Mouse (Mus musculus): Measurements from ENCODE around the gene Irs2. TPM values are rescaled to one million over a fixed set of nuclear protein-coding genes. Genes with fewer than 3 reads are reported as not detected.

The Irs2 gene
- polyA plus RNA-seq, 3 experiments from 2014 or later: 0.72 to 0.73 TPM; not detected in 1

DNA sequence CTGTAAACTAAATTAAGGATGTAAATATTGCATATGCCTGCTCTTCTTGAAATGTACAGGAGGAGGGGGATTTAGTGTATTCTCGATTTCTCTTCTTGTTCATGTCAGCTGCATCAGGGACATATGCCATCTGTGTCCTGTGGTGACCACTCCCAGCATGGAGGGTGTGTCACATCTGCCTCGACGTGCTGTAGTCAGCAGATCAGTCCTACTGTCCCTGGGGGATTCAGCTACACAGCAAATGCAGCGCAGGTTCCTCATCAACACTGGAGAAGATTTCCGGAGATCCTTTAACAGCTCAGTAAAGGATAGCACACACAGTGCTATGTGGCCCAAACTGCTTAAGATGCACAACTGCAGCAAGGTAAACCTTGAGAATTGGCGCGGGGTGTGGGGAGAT is 23.2 kb downstream of the Irs2 start:
- ATAC-seq: no peak

DNA sequence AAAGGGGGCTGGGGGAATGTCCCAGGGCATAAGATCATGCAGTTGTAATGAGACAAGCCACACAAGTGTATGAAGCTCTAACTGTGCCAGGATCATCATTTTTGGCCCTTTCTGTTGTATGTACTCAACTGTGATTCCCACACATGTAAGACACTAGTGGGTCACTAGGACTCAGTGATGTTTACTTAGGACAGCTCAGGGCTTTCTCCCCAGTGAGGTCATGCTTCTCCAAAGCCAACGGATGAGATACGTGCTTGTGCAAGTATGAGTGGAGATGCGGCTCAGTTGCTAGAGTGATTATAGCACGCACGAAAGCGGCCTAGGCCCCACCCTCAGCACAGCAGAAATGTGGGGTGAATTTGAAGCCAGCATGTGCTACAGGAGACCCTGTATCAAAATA is 27.4 kb downstream of the Irs2 start:
- ATAC-seq: no peak

DNA sequence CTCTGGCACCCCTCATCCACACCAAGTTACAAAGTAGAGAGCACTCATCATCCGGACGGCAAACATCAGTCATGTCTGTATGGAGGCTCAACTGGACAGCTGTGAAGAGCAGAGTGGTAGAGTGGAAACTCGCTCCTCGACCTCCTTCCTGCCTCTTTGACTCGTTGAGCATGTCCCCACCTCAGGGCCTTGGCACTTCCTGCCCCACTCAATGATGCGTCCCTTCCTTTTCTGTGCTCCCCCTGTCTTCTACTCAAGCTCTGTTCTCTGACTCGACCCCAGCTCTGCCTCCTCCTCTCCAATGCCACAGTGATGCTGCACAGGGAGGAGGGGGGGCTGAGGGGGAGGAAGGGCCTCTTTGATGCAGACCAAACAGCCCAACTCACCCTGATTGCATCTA is 28.3 kb downstream of the Irs2 start:
- ATAC-seq: no peak

DNA sequence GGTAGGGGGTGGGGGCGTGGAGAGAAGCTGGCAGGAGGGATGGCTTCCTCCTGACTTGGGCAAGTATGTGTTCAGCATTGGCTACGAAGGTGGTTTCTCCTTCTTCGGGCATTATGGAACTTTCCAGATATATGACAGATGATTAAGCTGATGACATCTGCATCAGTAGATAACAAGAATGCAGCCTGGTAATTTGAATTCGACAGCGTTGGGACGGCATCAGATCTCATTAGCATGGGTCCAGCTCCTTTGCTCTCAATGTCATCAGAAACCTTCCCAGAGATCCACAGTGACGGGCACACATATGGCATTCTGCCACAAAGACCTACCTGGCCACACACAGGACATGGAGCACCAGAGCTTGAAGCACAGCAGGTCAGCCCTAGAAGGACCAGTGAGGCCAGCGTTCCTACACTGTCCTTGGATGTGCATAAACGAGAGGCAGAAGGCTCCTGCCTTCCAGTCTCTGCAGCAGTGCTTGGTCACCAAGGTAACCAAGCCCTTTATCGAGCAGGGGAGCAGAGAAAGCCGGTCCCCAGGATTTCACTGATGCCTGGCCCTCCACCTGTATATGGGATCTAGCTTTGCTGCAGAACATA is 29.0 kb downstream of the Irs2 start:
- ATAC-seq: no peak

DNA sequence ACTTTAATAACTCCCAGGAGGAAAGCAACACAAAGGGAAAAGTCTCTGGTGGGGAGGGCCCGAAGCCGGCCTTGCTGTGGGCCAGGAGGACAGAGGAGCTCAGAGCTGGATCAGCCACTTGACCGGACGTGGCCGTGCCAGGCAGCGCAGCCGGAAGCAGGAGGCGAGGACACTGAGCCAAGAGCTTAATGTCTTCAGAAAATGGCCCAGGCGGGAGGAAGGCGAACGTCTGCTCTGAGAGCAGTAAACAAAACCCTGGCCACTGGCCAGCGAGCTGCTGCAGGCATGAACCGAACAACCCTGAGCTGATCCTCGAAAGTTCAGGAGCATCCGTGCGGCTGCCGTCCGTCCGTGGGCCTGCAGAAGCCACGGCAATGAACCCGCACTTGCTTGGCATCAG is 29.9 kb downstream of the Irs2 start:
- ATAC-seq: no peak

DNA sequence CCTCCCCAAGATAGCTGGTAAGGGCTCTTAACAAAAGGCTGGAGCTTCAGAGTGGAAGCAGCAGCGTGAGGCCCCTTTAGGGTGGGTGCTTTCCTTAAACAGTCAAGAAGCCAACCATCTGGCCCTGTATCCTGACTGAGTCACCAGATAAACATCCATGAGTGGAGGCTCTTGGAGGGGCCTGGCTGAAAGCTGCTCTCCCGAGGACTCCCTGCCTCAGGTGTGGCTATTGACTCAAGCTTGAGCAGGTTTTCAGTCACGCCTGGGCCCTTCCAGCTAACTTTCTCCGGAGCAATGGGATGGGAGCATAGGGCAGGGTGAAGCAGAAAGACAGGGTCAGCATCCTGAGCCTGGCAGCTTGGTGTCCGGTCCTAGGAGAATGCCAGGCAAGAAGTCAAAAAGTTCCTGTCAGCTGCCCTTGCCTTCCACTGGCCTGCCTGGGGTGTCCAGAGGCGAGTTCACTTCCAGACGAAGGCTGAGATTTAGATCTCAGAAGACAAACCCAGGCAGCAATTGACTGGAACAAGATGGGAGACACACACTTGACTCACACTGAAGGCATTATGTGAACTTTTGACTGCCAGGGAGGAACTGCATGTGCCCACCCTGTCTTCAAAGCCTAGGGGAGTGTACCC is 30.4 kb downstream of the Irs2 start:
- no peak for ATAC-seq

DNA sequence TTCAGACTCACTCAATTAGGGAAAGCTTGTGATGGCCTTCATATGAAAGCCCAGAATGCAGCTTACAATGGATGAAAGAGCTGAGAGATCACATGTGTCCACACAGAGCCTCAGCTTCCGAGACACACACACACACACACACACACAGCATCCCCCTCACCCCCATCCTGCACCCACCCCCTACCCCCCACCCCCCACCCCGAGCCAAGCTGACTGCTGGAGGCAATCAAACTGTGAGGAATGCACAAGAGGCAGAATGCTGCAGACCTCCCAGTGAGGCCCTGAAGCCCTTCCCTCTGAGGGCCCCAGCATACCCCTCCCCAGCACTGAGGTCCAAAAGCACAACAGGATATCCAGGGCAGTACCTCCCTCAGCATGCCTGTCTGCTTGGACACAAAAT is 33.6 kb downstream of the Irs2 start:
- no peak for ATAC-seq

DNA sequence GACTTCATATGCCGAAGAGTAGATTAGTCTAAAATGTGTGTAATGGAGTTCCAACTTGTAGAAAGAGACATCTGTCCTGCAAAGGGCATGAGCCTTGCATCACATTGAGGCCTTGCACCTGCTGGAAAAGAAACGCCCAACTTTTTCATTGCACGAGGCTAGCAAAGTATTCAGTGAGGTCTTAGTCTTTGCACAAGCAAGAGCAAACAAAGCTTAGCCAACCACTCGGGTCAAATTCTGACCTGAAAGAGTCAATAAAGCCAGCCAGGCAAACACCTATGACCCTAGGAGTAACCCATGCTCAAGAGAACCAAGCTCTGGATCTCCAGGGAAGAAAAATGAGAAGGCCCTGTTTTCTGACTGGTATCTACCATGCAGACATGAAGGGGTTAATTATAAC is 34.1 kb downstream of the Irs2 start:
- no peak for ATAC-seq

DNA sequence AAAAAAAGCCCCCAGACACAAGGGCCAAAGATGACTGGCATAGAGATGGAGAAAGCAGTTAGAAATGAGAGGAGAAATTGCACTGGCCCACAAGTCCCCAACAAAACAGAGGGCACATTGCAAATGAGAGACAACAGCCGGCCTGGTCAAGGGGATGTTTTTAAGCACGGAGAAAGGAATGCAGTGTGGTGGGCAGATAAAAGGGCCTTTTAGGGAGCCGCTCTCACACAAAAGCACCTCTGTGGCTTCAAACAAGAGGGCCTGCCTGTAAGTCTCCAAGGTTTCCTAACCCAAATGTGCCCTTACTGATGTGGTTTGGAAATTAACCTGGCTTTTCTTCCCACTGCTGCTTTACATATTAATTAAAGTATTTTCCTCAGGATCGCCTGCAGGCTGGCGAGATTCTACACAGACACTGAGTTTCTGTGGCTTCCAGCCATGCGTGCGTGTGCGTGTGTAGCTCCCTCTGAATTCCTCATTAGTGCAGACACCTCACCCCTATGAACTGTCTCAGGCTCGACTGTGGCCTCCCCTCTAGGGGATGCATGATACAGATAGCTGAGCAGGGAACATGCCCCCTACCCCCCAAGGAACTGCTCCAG is 35.3 kb downstream of the Irs2 start:
- no peak for ATAC-seq

DNA sequence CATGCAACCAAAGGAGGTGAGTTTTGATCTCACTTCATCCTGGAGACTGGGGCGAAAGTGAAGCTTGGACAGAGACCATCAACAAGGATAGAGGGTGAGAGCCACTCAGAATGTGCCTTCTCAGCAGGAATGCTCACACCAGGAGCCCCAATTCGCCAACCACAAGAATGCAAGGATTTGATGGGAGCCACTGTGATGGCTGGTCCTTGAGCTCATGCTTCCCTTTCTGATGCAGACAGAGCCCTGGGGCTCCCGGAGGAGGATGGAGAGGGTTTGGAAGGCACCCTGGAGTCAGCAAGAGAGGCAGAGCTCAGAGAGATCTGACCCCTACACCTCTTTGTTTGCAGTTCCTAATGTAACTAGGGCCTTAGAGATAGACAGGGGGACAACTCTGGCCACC is 36.3 kb downstream of the Irs2 start:
- ATAC-seq: no peak

DNA sequence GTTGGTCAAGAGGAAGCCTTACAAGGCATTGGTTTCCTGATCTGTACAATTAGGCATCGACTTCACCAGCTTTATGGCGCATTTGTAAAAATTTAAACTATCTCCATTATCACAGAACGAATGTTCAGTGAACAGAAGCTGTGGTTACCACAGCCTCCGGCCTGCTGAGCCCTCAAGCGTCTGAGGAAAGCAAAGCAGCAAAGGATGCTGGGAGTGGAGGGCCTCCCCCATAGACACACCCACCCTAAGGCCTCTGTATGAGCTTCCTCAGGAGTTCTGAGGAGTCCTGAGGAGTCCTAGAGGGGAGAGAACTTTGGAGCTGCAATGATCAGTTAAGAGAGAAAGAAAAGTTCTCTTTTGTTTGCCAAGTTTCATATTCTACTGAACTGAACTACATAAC is 36.7 kb downstream of the Irs2 start:
- ATAC-seq: no peak

DNA sequence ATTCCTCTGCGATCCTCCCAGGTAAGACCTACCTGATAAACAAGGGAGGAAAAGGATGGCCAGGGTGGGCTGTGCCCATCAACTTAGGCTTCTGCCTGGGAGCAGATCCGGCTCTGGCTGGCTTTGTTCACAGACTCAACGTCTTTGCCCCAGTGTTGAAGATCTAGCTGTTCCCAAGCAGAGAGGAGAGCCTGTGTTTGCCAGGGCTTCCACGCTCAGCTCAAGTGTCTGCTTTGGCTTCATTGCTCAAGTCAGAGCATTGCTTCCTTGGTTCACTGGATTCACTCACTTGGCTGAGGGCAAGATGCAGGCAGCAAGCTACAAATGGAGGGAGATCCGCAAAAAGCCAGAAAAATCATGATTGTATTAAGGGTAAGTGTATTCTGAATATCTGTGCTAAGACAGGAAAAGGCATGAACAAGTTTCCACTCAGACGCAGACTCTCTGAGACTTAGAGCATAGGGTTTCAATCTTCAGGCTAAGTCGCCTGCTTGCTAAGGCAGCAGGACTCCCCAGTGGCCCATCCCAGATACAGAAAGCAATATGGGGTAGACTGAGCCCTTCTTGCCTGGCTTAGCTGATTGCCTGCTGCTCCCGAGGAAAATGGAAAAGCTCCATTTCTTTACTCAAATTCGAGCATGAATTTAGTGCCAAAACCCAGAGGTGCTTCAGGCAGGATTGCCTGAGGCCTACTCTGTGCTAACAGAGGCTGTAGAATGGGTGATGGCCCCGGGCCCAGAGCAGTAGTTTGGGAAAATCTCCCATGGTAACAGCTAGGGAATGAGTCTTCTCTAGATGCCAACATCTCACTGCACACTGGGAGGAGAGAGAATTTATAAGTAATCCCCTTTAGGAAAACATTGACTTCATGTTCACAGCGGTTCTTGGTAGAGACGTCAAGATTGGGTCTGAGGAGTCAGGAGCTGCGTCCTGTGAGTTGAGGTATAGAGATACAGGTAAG is 37.5 kb downstream of the Irs2 start:
- ATAC-seq: no peak

DNA sequence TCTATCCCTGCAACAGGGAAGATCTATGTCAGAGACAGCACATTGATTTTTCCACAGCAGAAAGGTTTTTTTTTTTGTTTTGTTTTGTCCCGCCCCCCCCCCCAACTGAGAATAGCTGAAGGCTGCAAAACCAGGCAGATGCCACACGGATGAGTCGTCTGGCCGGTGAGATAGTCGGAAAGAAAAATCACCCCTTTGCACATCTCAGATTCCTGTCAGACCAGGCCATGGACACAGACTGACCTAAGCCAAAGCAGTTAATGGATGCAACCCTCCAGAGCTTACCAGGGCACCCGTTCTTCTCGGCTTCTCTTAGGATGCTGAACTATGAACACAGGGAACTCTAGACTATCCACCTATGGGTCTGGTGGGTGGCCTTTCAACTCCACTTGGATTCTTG is 39.6 kb downstream of the Irs2 start:
- ATAC-seq: no peak

DNA sequence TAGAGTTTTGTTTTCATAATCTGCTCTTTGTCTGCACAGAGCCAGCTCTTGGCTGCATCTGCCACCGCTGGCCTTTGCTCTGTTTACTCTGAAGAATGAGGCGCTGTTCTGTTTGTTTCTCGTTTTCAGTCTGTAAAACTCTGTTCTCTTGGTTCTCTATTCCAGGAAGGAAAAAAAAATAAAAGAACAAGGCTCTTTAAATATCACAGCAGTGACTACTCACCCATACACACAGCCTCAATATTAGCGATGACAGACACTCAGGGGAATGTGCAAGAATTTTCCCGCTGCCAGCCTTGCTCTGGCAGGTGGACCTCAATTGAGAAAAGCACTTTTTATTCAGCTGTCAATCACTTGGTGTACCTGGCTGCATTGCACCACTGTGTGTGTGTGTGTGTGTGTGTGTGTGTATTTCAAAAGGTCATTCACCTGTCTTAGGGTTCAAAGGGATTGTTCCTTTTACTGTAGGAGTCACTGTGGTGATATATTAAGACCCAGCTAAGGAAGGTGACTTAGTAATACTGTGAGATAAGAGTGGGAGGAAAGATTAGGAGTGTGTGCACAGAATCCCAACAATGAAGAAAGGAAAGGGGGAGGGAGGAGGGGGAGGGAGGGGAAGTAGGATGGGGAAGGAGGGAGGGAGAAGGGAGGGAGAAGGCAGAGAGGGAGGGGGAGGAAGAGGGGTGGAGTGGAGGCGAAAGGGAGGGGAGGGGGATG is 42.7 kb downstream of the Irs2 start:
- no peak for ATAC-seq

DNA sequence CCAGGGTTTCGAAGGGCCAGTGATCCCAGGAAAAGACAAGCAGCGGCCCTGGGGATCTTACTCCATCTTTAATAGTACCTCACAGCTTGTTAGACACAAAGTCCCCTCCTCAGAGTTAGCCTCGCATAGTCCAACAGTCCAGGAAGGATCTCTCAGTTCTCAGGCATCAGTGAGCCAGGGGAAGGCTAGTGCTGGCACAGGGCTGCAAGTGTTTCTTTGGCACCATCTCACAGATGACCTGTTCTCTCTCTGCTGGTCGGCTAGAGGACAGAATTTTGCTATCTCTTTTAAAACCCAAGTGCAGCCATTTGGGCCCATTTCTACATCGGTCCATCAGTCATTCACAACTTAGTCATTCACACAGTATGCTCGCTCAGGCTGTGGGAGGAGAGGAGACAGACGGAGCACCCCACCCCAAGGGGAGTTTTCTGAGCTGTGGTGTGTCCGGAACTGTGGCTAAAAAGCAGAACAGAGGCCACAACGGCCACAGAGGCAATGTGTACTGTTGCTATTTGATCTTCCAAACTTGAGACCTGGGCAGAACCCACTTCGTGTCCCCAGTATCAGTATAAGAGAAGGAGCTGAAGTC is 43.7 kb downstream of the Irs2 start:
- no peak for ATAC-seq

DNA sequence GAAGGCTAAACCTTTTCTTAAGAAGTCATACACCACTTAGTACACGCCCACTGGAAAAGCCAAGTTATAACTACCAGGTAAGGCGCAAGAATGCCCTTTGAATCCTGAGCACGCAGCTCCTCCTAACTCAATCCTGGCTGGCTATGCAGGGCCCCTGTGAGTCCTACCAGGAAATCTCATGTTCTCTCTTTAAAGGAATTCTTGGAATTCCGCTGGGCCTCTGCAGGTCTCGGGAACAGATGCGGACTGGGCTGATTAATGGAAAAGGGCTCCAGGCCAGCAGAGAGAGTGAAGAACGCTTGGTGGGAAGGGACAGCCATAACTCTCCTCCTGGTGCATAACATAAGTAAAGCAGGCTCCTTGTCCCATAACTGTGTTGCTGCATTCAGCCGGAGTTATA is 46.3 kb downstream of the Irs2 start:
- ATAC-seq: no peak

DNA sequence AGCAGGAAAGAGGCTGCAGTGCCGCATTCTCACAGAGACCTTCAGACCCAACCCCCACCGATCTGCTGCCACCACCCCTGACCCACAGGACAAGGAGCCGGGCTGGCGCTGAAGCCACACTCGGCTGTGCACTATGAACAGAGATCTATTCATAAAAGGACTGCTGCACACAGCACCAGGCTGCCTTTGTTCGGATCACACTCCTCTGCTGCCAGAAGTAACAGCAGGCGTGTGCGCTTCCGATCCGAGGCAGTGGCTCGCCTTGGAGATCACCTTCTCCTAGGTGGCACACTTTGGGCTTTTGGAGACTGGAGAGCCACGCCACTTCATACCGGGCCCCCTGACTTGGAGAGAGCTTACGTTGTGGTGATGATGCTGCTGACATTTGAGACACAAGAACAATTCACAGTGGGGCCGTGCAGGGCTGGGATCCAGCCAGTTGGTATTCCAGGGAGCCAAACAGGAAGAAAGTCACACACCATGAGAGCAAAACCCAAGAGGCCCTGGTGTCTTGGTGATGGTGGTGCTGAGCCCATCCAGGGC is 47.9 kb downstream of the Irs2 start:
- no peak for ATAC-seq

DNA sequence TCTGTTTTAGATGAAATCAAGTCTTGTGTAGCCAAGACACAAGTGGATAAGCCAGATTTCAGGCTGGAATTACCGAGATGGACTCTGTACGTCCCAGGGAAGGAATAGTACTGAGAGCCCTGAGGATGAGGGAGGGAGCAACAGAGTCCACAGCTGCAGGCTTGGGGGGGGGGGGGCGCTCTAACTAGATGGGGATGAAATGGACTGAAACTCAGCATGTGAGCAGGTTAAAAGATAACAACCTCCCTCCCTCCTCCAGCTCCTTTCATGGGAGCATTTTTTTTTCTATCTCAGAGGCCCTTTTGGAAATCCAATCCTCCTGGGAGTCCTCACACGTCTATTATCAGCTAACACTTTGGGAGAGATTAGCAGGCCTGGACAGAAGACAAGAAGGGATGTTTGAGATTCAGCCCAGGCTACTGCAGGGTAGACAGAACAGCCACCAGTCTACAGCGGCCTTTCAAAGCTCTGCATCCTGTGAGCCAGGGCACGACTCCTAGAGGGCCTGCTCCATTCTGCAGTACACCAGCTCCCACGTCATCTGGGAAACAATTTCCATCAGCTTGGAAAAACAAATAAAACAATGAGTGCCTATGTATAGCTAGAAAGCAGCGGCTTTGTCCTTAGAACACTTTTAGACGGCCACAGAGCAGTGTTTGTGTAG is 50.8 kb downstream of the Irs2 start:
- ATAC-seq: no peak

DNA sequence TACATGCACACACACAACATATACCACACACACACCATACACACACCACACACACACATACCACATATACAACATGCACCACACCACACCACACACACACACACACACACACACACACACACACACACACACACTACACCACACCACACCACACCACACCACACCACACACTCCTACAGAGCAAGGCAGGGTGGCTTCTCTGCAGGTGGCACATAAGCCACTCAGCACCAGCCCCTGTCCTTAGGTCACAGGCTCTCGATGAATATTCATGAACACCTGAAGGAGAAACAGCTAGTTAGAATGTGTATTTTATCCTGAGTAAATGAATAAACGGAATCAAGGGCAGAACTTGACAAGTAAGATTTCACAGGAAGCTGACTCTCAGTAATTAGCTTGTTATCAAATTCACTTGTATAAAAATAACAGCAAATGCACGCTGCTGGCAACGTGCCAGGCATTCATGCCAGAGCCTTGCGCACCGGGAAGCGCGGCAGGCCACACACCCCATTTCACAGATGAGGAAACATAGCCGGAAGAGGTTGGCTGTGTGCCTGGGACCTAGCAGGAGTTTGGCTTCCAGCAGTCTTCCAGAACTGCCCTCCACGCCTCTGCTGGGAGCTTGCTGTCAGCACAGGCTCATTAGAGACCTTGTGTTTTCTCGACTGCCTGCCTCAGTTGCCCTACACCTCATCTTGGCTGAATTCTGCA is 54.8 kb downstream of the Irs2 start:
- ATAC-seq: no peak

DNA sequence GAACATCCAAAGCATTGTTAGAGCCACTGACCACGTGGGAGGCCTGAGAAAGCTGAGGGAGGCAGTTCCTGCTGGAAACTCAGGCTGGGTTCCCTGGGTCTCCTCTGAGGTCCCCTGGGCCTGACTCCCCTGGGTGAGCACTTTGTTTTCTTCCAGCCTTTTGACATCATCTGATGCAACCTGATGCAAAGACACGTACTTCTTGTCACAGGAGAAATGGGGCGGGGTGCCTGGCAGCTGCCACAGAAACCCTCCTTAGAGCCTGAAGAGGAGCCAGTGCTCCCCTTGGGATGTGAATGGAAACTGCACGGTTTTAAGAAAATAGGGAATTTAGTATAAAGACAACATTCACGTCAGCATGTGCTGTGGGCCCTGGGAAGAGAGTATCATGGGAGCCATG is 55.6 kb downstream of the Irs2 start:
- ATAC-seq: no peak

DNA sequence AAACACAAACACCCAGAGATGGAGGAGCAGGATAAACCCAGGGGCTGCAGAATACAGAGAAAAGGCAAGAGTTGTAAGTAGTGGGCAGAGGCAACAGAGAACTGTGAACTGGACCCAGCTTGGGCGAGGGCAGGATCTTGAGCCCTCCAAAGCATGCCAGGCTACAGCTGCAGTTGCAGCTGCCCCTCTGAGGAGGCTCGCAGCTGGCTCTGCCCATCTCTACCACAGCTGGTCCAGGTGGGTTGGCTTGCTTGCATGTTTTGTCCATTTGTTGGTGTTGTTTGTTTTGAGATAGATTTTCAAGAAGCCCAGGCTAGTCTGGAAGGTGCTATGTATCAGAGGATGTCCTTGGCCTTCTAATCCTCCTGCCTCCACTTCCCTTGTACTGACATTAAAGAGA is 56.0 kb downstream of the Irs2 start:
- no peak for ATAC-seq

Data from inflammation-experienced regulatory T-cells, adult 6 months (primary cell).